Mouse (Mus musculus): ENCODE results near the gene Gm20441.

The Gm20441 gene

DNA sequence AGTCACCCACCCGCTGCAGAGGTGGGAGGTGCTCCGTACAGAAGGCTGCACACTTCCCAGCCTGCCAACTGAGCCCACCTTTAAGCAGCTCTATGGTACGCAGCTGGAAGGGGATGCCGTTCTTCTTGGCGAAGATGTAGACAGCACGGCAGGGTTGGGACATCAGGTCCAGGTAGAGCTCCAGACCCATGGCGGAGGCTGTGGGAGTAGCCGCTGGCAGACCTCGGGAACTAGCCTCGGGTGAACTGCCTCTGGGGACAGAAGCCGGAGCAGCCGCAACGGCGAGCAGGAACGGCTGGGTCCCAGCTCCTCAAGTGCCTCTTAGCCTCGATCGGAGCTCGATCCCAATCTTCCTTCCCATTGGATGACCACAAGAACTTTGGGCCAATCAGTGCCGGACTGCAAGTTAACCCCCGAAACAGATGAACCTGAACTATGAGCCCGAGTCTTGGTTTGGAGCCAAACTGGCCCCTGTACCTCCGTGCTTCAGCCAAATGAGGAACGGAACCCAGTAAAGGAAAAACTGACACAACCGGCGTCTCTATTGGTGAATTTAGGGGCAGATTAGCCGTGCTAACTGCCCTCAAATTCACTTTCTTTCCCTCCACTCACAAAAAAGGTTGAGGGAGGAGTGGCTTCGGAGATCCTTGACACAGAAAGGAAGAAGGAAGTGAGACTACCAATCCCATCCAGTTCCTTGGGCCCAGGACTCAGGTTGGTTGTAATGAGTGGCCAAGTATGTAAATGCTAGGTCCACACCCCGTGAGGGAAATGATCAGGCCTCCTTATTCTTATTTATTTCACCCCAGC, at the start of gene Gm20441, which contains the start of gene Gstt3:
Gm20441 (minus strand) TSS at position 186 of the 810 bp plus-strand sequence.
Gstt3 (minus strand) TSS at position 646 of the 810 bp plus-strand sequence.
- no peak for DNase-seq

DNA sequence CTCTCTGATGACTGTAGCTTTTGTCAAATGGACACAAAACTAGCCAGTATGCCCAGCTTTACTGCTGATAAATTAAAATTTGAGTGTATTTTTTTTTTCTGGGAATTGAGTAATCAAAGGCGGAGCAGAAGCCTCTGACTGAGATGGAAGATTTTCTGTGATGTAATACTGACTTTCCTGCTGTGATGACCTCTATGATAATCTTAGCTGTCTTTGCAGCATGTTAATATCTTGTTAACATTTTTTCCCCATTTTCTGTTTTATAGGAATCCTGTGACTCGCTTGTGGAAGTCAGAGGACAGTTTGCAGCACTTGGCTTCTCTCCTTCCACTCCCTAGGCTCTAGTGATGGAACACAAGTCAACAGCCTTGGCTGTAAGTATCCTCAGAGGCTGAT, 49.5 kb upstream of the Gm20441 start:
- no peak for DNase-seq

DNA sequence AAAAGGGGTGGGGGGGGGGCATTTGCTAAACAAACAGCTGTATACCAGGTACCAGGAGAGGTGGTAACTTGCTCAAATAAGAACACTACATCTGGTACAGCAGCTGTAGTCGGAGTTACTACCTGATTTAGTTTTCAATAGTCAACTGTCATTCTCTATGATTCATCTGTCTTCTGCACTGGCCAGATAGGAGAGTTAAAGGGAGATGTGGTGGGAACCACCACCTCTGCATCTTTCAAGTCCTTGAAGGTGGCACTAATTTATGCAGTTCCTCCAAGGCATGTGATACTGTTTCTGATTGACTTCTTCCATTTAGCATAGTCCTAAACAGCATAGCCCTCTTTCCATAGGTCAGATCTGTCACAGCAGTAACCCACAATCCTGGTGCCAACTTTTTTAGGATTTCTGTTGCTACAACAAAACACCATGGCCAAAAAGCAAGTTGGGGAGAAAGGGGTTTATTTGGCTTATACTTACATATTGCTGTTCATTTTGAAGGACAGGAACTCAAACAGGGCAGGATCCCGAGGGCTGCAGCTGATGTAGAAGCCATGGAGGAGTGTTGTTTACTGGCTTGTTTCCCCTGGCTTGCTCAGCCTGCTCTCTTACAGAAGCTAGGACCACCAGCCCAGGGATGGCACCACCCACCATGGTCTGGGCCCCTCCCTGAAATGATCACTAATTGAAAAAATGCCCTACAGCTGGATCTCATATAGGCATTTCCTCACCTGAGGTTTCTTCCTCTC, 48.9 kb upstream of the Gm20441 start:
- DNase-seq, result no peak

DNA sequence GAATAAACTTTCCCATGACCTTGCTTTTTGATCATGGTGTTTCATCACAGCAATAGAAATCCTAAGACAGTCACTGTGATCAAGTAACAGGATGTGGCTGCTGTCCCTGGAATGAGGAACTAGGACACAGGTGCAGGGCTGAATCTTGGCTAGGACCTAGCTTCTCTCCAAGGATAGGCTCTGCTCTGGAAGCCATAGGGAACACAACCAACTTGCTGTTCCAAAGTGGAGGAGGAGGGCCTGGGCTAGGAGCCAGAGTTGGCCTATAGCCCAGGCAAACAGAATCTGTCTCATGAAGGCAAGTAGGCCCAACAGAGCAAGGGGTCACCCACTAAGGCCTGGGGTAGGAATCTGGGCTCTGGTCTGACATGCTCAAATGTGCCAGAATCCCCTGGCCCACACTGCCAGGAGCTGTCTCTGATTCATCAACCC, 47.8 kb upstream of the Gm20441 start:
- peak; percentile 73 for DNase-seq

DNA sequence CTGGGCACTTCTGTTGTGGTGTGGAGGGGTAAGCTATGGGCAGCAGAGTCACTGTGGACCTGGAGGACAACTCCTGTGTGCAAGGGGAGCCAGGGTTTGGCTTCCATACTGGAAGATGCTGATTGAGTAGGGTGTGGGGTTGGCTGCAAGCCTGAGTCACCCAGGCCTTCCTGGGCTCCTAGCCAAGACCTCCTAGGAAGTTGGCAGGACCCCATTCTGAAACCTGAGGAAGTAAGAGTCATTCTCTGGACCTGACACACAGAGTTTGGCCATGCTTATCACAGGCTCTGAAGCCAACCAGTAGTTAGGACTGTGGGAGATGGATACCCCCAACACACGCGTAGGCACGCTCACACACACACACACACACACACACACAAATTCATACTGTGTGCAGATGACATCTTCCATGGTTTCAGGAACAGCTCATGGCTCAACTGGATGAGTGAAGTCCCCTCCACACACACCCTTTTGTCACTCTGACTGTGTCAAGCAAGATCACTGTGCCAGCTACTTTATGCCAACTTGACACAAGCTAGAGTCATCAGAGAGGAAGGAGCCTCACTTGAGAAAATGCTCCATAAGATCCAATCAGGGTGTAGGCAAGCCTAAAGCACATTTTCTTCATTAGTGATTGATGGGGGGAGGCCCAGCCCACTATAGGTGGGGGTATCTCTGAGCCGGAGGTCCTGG, 47.1 kb upstream of the Gm20441 start:
- peak; percentile 59 for DNase-seq

DNA sequence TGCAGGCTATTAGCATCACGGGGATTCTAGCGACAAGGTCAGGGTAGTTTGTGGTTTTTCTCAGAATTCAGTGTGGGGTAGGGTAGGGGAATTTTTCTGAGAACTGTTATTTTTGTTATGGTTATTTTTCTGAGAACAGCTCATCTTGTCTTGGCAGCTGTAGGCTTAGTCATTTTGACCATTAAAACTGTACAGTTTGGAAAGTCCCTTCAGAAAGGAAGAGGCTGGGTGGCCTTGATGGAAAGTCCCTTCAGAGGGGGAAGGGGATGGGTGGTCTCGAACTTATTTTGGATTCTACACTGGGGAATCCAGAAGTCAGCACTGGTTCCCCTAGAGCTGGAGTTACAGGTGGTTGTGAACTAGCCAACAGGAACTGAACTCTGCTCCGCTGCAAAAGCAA, 43.8 kb upstream of the Gm20441 start:
- DNase-seq, result no peak

DNA sequence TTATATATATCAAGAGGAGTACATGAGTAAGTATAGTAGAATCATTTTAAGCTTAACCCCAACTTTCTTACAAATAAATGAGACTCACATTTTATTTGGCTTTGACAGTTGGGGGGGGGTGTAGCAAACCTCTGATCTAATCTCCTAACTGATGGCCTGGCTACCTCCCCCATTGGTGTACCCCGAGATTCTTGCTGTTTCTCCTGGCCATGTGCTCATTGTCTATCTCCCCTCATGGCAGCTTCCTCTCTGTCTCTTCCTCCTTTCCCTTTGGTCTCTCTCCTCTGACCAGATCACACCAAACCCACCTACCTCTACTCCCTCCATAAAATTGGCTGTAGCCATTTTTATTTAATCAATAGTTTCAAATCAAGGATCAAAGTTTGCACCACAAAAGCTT, 43.0 kb upstream of the Gm20441 start:
- DNase-seq, result no peak

DNA sequence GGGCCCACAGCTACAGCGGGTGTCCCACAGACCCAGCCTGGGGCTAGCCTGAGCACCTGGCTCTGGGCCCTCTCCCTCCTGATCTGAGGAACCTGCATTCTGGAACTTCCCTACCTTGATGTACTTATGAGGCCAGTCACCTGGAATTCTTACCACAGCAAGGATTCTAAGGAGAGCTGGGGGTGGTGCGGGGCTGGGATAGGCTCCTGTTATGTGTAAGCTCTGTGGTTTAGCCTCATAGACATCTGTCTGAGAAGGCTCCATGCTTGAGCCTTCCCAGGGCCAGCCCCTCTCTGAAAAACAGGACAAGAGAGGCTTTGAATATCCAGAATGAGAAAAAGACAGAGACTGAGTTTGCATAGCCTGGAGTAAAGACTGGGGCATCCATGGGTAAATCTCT, 41.7 kb upstream of the Gm20441 start, which contains the start of gene Gstt4:
Gstt4 (minus strand) TSS at position 101 of the 400 bp plus-strand sequence.
- no peak for DNase-seq

DNA sequence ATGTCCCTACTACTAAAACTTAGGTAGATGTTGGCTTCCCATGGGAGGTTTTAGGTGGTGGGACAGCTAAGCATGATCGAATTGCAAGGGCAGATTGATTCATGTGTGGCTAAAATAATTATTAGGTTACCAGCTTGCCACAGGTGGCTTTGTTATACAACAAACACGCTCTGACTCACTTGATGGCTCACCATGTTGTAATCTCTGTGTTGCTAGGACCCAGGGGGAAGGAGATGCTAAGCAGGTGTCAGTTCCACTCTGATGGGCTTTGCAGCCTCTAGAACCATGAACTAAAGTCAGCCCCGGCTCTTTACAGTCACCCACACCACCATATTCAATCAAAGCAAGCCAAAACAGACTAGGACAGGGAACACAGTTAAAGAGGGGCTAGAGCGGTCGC, 39.1 kb upstream of the Gm20441 start:
- no peak for DNase-seq

DNA sequence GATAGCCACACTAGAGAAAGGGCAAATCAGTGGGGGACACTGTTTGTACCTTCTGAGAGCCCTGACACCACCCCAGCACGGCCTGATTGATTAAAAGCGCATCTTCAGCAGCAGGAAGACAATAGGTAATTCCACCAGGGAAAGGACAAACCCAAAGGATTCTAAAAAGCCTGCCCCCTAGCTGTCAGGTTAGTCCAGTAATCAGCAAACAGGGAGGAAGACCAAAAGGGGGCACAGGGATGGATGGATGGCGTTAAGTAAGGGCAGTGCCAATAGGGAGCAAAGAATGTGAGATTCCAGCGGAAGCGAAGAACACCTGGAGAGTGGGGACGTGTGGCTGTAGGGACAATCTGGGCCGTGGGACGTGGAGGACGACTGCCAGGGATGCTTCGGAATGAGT, 37.9 kb upstream of the Gm20441 start:
- no peak for DNase-seq

DNA sequence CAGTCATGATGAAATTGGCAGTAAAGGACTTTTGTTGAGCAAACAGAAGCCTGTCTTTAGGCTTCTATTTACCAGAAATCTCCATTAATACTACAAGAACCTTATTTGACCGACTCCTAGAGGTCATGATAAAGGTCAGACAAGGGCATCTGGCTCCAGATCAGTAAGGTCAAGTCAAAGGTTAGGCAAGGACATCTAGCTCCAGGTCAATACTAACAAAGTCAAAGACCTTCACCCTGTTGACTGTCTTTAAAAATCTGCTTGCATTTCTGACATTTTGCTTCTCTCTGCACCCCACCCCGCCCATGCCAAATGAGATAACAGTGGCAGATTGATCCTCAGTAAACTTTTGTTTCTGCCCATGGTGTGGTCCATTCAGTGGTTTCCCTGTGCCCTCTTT, 23.5 kb upstream of the Gm20441 start:
- no peak for DNase-seq

DNA sequence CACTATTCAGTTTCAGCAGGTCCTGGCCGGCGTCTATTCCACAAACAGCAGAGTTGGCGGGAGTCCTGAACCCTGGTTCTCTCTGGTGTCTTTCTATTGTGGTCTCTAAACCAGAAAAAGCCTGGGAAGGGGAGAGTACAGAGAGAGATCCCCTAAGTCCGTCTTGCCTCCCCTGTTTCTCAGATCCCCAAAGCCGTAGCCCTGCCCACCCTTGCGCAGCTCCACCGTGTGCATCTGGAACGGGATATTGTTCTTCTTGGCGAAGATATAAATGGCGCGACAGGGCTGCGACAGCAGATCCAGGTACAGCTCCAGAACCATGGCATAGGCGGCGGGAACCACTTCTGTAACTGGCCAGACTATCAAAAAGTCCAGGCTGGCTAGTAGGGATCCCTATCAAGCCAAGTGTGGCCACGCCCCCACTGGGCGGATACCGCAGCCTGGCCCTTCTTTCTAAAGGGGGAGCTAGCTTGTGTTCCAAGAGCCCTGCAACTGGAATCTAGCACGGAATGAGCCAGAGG, 17.5 kb upstream of the Gm20441 start, which contains the start of gene Gstt1:
Gstt1 (minus strand) TSS at position 409 of the 521 bp plus-strand sequence.
- peak; percentile 68 for DNase-seq

DNA sequence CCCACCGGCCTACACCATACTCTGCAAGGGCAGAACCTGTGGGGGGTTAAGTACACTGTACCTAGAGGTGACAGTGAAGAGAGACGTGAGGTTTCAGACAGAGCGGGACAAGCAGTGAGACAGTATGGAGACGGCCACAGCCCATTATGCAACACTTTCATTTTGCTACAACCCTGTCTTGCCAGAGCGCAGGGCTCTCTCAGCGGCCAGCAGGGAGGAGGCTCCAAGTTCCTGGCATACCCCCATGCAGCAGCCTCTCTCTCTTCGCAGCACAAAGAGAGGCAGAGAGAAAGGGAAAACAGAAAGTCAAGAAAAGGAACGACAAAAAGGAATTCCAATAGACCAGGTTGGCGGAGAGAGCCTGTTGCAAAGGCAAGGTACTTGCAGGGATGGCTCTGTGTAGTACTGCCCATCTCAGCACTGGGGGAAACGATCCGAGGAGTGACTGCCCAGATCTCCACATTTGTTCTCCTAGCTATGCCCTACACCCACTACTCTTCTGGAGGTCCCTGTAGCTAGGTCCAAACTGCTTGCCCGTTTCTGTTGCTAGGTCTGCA, 16.9 kb upstream of the Gm20441 start:
- peak; percentile 73 for DNase-seq

DNA sequence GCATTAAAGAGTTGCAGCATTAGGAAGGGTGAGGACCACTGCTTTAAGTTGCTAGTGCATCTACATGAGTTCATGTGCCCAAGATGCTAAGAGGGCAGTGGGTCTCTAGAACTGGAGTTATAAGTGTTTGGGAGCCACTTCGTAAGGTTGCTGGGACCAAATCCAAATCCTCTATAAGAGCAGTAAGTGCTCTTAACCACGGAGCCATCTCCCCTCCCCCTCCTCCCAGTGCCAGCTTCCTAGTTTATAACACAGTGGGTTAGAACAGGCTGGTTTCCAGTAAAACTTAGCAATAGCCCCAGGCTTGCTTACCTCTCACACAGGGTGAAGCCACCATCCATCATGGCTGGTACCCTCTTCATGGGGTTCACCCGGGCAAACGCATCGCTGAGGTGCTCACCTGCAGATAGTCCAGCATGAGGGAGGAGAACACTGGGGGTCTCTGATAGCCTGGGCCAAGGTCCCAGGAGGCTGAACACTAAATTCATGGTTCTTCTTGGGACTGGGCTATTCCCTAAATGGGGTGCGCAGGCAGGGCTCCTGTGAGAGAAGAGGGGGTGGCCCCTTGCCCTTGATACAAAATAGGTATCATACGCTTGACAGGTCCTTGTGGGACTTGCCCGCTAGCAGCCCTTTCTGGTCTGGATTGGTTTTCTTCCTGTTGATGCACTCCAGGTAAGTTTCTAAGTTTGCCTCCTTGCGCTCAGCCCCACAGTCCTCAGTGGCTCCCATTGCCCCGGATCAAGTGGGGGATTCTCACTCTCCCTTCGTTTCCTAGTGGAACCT, 16.2 kb upstream of the Gm20441 start:
- peak; percentile 42 for DNase-seq

DNA sequence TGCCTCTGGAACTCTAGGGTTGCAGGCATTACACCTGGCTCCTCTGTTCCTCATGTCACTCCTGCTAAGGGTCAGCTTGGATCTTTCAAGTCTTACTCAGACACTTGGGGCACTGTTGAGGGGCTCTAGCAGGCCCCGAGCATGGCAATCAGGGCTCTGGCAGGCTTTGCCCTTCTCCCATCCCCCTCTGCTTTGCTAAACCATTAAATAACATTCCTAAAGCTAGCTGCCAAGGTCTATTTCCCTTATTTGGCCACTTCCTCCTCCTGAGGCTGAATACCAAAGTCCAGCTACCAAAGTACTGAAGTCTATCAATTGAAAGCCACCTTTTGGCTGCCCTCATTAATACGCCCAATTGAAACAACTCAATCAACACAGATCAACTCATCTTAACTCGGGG, 14.1 kb upstream of the Gm20441 start:
- no peak for DNase-seq

DNA sequence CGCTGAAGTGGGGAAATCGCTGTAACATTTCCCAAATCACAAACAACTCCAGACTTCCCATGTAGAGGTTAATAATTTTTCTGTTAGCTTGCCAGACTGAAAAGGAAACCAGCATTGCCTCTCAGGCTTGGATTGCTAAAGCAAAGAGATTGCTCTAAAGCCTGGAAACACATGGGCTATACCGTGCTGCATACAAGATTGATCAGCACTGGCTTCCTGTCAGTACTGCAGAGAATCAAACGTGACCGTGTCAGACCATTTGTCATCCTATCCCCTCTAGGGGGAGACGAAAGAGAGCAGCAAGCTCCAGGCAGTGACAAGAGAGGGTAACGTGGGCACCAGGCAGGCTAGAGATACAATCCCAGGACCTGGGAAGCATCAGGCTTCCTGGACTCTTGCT, 10.0 kb upstream of the Gm20441 start:
- DNase-seq, result no peak

DNA sequence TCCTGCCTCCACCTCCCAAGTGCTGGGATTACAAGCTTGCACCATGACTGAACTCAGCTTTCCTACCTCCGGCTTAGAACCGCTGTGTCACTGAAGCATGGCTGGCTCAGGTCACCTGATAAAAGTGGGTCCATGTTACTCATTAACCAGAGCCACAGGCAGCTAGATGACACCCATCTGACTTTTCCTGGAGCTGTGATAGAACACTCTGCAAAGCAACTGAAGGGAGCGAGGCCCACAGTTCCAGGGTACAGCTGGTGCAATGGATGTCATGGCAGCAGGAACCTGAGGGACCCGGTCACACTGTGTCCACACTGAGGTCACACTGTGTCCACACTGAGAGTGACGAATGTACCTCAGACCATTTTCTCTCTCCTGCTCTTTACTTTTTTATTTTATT, 9.1 kb upstream of the Gm20441 start:
- no peak for DNase-seq

DNA sequence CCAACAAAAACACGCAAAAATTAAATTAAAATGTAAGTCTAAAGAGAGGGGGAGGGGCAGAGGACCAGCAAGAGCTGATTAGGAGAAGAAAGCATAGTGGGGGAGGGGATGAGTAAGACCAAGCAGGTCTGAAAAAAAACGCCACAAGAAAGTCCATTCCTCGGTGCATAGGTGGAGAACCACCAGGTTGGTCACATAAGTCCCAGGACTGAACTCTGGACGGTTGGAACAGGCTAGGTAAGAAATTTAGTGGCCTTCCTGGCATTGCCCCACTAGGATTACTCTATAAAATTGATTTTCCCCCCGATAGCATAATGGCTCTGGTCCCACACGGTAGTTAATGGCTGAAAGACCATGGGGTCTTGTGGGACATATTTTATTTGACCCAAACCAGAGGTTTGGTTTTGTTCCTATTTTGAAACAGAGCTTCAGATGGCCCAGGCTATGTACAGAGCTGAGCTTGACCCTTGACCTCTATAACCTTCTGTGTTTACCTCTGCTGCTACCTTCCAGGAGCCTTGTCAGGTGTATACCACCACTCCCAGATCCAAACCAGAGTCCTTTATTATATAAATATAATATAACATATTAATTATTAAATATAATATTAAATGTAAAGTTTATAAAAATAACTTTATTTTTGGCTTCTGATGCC, 8.5 kb upstream of the Gm20441 start:
- DNase-seq, result no peak

DNA sequence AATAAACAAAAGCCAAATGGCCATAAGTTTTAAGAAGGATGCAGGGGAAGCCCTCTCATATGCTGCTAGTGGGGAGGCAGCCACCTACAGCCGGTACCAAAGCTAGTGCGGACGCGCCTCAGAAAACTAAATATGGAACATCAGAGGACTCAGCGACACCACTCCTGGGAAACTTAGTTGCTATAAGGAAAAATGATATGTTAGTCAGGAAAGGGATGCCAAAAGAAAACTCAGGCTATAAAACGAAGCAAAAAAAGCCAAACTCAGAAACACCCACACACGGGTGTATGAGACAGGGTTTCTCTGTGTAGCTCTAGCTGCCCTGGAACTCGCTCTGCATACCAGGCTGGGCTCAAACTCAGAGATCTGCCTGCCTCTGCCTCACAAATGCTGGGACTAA, 7.5 kb upstream of the Gm20441 start:
- DNase-seq, result no peak

DNA sequence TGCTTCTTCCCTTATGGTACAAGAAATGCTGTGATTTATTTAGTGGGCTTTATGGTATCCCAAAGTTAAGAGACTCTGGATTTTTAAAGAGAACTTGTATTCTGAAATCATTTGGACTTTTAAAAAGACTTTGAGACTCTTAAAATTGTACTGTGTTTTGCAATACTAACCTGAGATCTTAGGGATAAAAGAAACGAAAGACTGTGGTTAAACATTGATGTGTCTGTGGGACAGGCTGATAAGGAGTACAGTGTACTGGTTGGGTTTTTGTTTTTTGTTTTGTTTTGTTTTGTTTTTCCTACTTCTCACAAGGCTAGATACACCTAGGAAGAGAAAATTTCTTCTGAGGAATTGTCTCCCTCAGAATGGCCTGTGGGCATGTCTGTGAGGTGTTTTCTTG, 4.7 kb upstream of the Gm20441 start:
- no peak for DNase-seq
